Mouse (Mus musculus) small intestine, adult 2 months (tissue): ENCODE measurements around the gene Lysmd4. TPM values are rescaled to one million over a fixed set of nuclear protein-coding genes. Genes with fewer than 3 reads are reported as not detected.
"Not testable (repeated sequence)": the region's sequence is repeated elsewhere in the genome, so short reads cannot be mapped to it uniquely, and the experiment has no call there.

Experiments
- H3K27ac ChIP-seq: fragments of 200-500 bp; 2 replicates; pipeline ENCODE4 v1.5.1; 2012; ENCODE audit warnings: low read depth, low read length, control low read depth, inconsistent platforms; ENCODE audit not compliant: insufficient read depth
- H3K27me3 ChIP-seq: fragments of 200-500 bp; 2 replicates; pipeline ENCODE4 v1.6.1; 2012; ENCODE audit warnings: mild to moderate bottlenecking, moderate library complexity, low read length, inconsistent platforms; ENCODE audit not compliant: control insufficient read depth, insufficient read depth
- H3K36me3 ChIP-seq: fragments of 200-500 bp; 2 replicates; pipeline ENCODE4 v1.6.1; 2012; ENCODE audit warnings: mild to moderate bottlenecking, low read length, control low read depth, inconsistent platforms; ENCODE audit not compliant: control insufficient read depth, insufficient read depth
- H3K4me1 ChIP-seq: fragments of 200-500 bp; 2 replicates; pipeline ENCODE4 v1.6.1; 2012; ENCODE audit warnings: low read length, inconsistent platforms, mixed read lengths; ENCODE audit not compliant: control insufficient read depth, insufficient read depth, insufficient read length
- H3K4me3 ChIP-seq: fragments of 200-500 bp; 2 replicates; pipeline ENCODE4 v1.5.1; 2012; ENCODE audit warnings: low read depth, mild to moderate bottlenecking, control low read depth, inconsistent platforms, low read length, moderate library complexity
- CTCF ChIP-seq: fragments of 200-500 bp; IDR thresholded peaks from 2 replicates; pipeline ENCODE4 v1.5.1; 2012; ENCODE audit warnings: low read depth, mild to moderate bottlenecking, control low read depth, inconsistent platforms, low read length, moderate library complexity, mixed read lengths; ENCODE audit not compliant: insufficient replicate concordance, insufficient read length; ENCODE audit errors: extremely low read depth
- POLR2A ChIP-seq: fragments of 200-500 bp; IDR thresholded peaks from 2 replicates; pipeline ENCODE4 v1.6.1; 2012; ENCODE audit warnings: low read depth, mild to moderate bottlenecking, control low read depth, inconsistent platforms, low read length, moderate library complexity
- WGBS: fragments of 180-500 bp; shearing (Covaris S2); methylation state at CpG from one replicate; pipeline ENCODE4 v1.1.7; 2018; 5-methylcytosine and 5-hydroxymethylcytosine counted together
- polyA plus RNA-seq: library from polyadenylated mRNA; depleted of rRNA; stranded (reverse); fragments of >200 nt; gene quantifications from 2 replicates; pipeline ENCODE4 v1.2.3, GENCODE M21; 2012

Gene Lysmd4
- polyA plus RNA-seq, 1 experiment, result 13.0 TPM

GRCm38 (mm10) chr7:67245255-67245654, 22.9 kb downstream of the Lysmd4 start:
- no peak overlapping the region for H3K27ac ChIP-seq
- no peak overlapping the region for H3K4me3 ChIP-seq
- H3K36me3 ChIP-seq, result peaks cover 4% of the 10 kb centered on the region
- TF ChIP-seq POLR2A, result no peak
- TF ChIP-seq CTCF, result no peak
- H3K27me3 ChIP-seq, result no peaks in the 10 kb centered on the region
- H3K4me1 ChIP-seq, result peaks cover 4% of the 10 kb centered on the region; the same call in 1 of the 2 replicates
- 82% methylated on average over 1 of the region's 1 CpGs for WGBS

DNA sequence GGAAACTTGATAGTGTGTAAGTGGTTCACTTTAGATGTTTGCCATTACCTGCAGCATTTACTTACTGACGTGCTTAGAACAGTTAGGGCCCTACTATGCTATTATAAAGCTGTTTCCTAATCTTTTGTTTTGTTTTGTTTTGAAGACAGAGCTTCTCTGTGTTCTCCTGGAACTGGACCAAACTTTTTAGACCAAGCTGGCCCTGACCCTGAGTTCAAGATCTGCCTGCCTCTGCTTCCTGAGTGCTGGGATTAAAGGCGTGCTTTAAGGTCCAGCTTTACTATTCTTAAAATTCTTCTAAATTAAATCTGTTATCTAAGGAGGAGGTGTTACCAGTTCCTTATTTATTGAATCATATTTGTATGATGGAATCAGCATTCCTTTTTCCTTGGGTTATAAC, 23.7 kb downstream of the Lysmd4 start:
- Histone ChIP-seq H3K27me3 (no peaks in the 10 kb centered on the region), H3K4me3 (no peak overlapping the region), H3K27ac (no peak overlapping the region), H3K36me3 (peaks cover 4% of the 10 kb centered on the region), H3K4me1 (peaks cover 4% of the 10 kb centered on the region; the same call in 1 of the 2 replicates)
- WGBS, result 73% methylated on average over 2 of the region's 2 CpGs
- TF ChIP-seq POLR2A, result no peak
- no peak for TF ChIP-seq CTCF

DNA sequence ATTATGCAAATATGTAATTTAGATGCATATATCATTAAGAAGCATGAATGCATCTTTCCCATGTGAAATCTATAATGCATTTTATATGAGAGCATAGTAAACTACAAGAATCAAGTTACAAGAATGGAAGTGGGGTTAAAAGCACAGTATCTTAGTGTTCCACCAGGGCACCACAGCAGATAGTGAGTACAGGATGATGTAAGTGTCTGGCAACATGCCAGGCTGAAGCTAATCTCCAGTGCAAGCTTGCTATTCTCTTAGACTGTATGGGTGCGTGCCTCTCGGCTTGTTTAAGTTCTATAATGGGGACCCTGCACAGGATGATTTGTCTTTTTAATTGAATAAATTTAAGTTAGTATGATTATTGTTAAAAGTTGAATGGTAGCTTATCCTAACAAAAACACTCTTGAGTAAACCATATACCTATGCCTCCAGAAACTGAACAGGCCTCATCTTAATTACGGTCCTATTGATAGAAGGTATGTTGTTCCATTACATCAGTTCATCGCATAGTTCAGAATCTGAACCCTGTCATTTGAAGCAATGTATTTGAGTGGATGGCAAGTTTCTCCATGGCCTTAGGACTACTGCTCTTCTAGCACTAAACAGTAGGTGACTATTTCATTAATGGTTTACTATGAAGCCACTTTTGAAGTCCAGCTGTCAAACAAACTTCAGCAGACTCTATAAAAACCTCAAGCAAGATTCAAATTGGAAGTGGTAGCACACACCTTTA, 37.7 kb downstream of the Lysmd4 start:
- H3K36me3 ChIP-seq, result peaks cover 14% of the 10 kb centered on the region
- 37% methylated on average over 4 of the region's 4 CpGs for WGBS

DNA sequence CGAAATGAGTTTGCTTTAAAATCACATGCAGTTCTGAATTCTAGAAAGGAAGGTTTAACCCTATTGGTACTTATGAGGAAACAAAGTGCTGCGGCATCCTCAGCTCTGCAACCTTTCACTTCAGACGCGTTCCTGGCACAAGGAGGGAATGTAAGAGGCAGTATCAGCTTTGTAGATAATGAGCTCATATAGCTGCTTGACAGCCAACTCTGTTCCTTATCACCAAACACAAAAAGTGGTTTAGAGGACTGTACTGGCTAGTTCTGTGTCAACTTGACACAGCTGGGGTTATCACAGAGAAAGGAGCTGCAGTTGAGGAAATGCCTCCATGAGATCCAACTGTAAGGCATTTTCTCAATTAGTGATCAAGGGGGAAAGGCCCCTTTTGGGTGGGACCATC, 48.1 kb downstream of the Lysmd4 start:
- 38% methylated on average over 4 of the region's 4 CpGs for WGBS
- not testable (repeated sequence) for H3K27me3 ChIP-seq, H3K4me1 ChIP-seq, H3K36me3 ChIP-seq, H3K4me3 ChIP-seq, H3K27ac ChIP-seq

More for the DNA sequence above, 37.7 kb downstream of the Lysmd4 start:
- H3K27ac ChIP-seq, result no peak overlapping the region
- H3K4me3 ChIP-seq, result no peak overlapping the region
- no peaks in the 10 kb centered on the region for H3K4me1 ChIP-seq
- TF ChIP-seq POLR2A, result no peak
- no peak for TF ChIP-seq CTCF
- no peaks in the 10 kb centered on the region for H3K27me3 ChIP-seq

GRCm38 (mm10) chr7:67283581-67283980, 61.2 kb downstream of the Lysmd4 start:
- TF ChIP-seq POLR2A (no peak), CTCF (no peak)
- H3K36me3 ChIP-seq, result peaks cover 3% of the 10 kb centered on the region; the same call in 1 of the 2 replicates
- no peak overlapping the region for H3K4me3 ChIP-seq
- no peak overlapping the region for H3K27ac ChIP-seq
- H3K27me3 ChIP-seq, result no peaks in the 10 kb centered on the region
- 92% methylated on average over 6 of the region's 6 CpGs for WGBS
- no peaks in the 10 kb centered on the region for H3K4me1 ChIP-seq

- 51% methylated on average over 4 of the region's 4 CpGs for WGBS
- no peak overlapping the region for H3K27ac ChIP-seq
- H3K4me1 ChIP-seq, result no peaks in the 10 kb centered on the region
- no peaks in the 10 kb centered on the region for H3K27me3 ChIP-seq
- no peak for TF ChIP-seq POLR2A
- no peak for TF ChIP-seq CTCF
- H3K4me3 ChIP-seq, result no peak overlapping the region
- H3K36me3 ChIP-seq, result 0 out of 2 replicates have a peak, but pooled peaks cover 1% of the 10 kb centered on the region
Observed at GRCm38 (mm10) chr7:67287456-67287855, 65.1 kb downstream of the Lysmd4 start.

GRCm38 (mm10) chr7:67291356-67291755, 69.0 kb downstream of the Lysmd4 start:
- H3K4me1 ChIP-seq, result no peaks in the 10 kb centered on the region
- H3K27me3 ChIP-seq, result no peaks in the 10 kb centered on the region
- WGBS, result 86% methylated on average over 1 of the region's 1 CpGs
- H3K36me3 ChIP-seq, result no peaks in the 10 kb centered on the region
- H3K4me3 ChIP-seq, result no peak overlapping the region
- H3K27ac ChIP-seq, result no peak overlapping the region
- TF ChIP-seq POLR2A (no peak), CTCF (no peak)

DNA sequence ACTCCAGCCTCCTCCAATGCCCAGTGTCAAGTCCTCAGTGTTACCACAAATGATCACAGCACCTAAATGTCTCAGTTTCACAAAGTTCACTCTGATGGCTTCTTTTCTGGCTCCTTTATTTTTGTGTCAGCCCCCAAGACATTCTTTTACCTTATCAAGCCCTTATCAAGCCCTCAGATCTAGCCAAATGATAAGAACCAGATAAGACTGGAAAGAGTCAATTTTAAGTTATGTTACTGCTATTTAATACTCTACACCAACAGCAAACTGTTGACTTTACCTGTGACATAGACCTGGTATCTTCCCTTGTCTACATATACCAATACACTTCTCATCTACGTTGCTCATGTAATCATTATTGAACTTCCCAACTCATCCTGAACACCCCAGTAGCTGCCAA, 74.1 kb downstream of the Lysmd4 start:
- H3K36me3 ChIP-seq, result no peaks in the 10 kb centered on the region
- TF ChIP-seq CTCF (no peak), POLR2A (no peak)
- no peak overlapping the region for H3K27ac ChIP-seq
- H3K4me1 ChIP-seq, result no peaks in the 10 kb centered on the region
- WGBS, result 73% methylated on average over 1 of the region's 1 CpGs
- no peaks in the 10 kb centered on the region for H3K27me3 ChIP-seq
- H3K4me3 ChIP-seq, result no peak overlapping the region
